Mouse (Mus musculus) cerebellum, adult 2 months (tissue): Measurements from ENCODE around the gene Ncapd2.

Source experiments
- CTCF ChIP-seq: fragments of 200-500 bp; IDR thresholded peaks from 2 replicates; pipeline ENCODE4 v1.5.1; 2011; ENCODE audit warnings: low read depth, mild to moderate bottlenecking, control low read depth, low read length, moderate library complexity, borderline replicate concordance; ENCODE audit not compliant: insufficient read depth
- POLR2A ChIP-seq: fragments of 200-500 bp; IDR thresholded peaks from 2 replicates; pipeline ENCODE4 v1.6.1; 2011; ENCODE audit warnings: low read length, control low read depth, borderline replicate concordance; ENCODE audit not compliant: insufficient read depth

DNA sequence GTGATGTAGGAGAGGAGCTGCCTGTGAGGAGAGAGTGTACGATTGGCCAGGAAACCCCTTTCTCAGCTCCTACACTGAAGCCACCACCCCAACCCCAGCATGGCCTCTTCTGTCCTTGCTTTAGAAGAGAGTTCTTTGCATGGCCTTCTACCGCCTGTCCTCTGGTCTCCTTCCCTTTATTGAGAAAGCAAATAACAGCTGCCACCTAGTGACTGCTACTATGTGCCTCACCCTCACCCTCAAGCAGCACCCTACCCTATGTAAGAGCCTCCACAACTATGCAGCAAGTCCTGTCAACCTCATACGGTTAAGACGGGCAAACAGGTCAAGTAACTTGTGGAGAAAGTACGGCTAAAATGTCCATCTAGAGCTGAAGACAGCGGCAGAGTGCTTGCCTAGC, 21.3 kb downstream of the Ncapd2 start:
- TF ChIP-seq CTCF (no peak), POLR2A (no peak)
